Mouse (Mus musculus) small intestine, adult 2 months (tissue): ENCODE measurements around the gene Ttc29.

Experiments used
- CTCF ChIP-seq: fragments of 200-500 bp; IDR thresholded peaks from 2 replicates; pipeline ENCODE4 v1.5.1; 2012; ENCODE audit warnings: low read depth, mild to moderate bottlenecking, control low read depth, inconsistent platforms, low read length, moderate library complexity, mixed read lengths; ENCODE audit not compliant: insufficient replicate concordance, insufficient read length; ENCODE audit errors: extremely low read depth
- POLR2A ChIP-seq: fragments of 200-500 bp; IDR thresholded peaks from 2 replicates; pipeline ENCODE4 v1.6.1; 2012; ENCODE audit warnings: low read depth, mild to moderate bottlenecking, control low read depth, inconsistent platforms, low read length, moderate library complexity

DNA sequence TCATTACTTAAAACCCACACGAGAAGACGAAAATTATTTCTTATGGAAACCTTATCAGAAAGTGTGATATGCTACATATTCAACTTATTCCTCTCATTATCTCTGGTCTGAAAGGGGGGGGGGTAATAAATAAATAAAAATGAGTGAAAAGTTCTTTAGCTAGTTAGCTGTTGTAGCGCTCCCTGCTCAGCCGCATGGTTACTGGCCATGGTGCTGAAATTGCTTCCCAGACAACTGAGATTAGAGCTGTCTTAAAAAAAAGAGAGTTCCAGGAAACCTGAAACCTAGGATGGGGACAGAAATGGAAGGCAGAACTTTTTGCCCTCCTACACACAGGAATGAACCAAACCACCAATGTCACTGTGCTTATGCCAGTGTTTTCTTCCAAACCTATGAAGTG, 218.3 kb downstream of the Ttc29 start:
- no peak for TF ChIP-seq POLR2A
- no peak for TF ChIP-seq CTCF
